Mouse (Mus musculus) sigmoid colon, adult 10 weeks (tissue): Measurements from ENCODE around the gene Iqgap2. TPM values are rescaled to one million over a fixed set of nuclear protein-coding genes. Genes with fewer than 3 reads are reported as not detected.

ENCODE experiments used
- polyA plus RNA-seq: library from polyadenylated mRNA; stranded (reverse); fragments of 350-450 nt; fragmentation: Illumina TruSeq; extraction: RNeasy Lipid Tissue Mini Kit (QIAGEN cat#74804); gene quantifications from one replicate; pipeline ENCODE4 v1.2.3, GENCODE M21; 2014; ENCODE audit warnings: low read depth, low replicate concordance

Iqgap2 gene
- polyA plus RNA-seq, result 236 TPM

DNA sequence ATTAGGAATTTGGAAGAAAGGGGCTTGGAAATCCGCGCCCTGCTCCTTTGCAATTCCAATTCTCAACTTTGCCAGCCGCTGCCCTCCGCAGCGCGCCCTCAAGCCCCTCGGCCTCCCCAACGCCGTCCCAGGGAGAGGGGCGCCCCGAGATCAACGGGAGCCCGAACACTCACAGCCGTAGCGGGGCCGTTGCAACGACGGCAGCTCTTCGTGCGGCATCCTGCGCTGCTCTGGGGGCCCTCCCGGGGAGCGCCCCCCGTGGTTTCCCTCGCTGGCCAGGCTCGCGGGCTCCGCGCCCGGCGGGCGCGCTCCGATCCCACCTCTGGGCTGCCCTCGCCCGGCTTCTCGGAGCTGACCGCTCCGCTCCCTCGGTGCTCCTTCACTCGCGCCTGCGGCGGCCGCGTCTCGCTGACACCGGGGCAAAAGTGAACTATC lies at the start of gene Iqgap2:
TSS of gene Iqgap2 (minus strand) at position 432 of the 435 bp plus-strand sequence.

DNA sequence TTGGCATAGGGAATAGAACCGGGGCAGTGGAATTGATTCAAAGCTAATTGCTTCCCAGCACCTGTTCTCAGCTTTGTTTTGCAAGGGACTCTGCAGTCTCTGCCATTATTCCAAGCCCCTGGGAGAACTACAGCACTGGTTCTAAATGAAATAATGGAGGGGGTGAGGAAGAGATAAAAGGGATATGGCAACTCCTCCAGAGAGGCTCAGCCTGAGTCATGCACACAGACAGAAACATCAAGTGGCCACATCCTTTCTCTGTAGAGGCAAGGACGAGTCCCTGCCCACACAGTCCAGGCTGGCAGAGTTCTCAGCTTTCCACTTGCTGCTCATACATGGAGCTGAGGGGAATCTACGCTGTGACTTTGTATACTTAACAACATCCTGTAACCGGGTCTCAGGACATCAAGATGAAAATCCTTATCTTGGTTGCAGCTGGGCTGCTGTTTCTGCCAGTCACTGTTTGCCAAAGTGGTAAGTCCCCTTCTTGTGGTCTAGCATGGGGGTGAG lies 195.0 kb downstream of the Iqgap2 start, which contains the start of gene F2rl2:
TSS of gene F2rl2 (plus strand) at position 200 of the 510 bp plus-strand sequence.

DNA sequence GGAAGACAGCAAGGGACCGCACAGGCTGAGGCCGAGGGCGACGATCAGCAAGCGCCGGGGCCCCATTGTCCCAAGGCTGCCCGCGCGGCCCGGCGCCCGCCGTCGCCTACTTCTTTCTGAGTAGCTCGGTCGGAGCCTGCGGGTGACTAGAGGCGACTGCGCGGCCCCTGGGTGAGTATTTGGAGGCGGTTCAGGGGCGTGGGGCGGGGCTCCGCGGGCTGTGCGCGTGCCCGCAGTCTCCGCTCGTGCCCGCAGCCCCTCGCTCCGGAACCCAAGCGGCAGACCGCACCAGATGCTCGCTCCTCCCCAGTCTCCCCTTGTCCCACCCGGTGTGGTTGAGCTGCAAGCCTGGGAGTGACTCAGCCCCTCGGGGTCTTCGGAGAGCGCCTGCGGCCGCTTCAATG lies 273.4 kb downstream of the Iqgap2 start, which contains the start of gene F2r:
TSS of gene F2r (minus strand) at position 179 of the 404 bp plus-strand sequence.

Other genes starting within 250 kb of the Iqgap2 start
- 0.16 TPM for gene F2rl2, start 195.1 kb downstream of the Iqgap2 start, polyA plus RNA-seq
- 21.0 TPM for gene Gm20075, start 189.5 kb upstream of the Iqgap2 start, polyA plus RNA-seq
- not detected for gene Gm17190, start 190.1 kb upstream of the Iqgap2 start, polyA plus RNA-seq
- 1.7 TPM for gene Sv2c, start 240.7 kb upstream of the Iqgap2 start, polyA plus RNA-seq